35 mouse cellular contexts compared by ENCODE assay signal in the genomic region with DNA sequence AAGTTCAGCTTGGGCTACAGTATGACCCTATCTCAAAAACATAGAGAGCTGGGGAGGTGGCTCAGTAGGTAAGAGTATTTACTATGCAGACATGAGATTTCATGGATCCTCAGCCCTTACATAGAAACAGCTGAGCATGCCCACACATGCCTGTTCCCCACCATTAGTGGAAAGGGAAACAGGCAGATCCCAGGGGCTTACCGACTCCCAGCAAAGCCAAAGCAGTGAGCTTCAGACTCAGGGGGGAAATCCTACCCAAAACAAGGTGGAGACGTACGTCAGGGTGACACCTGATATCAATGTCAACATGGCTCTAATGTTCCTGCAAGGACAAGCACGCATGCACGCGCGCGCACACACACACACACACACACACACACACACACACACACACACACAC. TPM values are rescaled to one million over a fixed set of nuclear protein-coding genes. Genes with fewer than 3 reads are reported as not detected.
"Had no signal": no experiment of that assay in that cellular context is flagged by ENCODE, and none has a peak within 500 bp of the region (broad histone marks: within the 10 kb centered on the region; RNA-seq: fewer than 3 reads in every experiment).

No protein-coding gene starts in this region.

- ATAC-seq: hindbrain, embryonic 16.5 days; hindbrain, postnatal 0 days; inflammation-experienced regulatory T-cells, adult 6 months; intestine, embryonic 15.5 days; intestine, embryonic 16.5 days; intestine, postnatal 0 days had no signal

- DNase-seq: heart, postnatal 10 days; heart, postnatal 14 days; heart, postnatal 36 days; heart, postnatal 4 days; kidney, adult 11 months; kidney, adult 18-20 months; kidney, adult 2 months; kidney, adult 8-10 months; kidney, adult 9 months; kidney, postnatal 10 days; kidney, postnatal 14 days; kidney, postnatal 36 days; kidney, postnatal 4 days; layer of hippocampus, adult 9-11 months; layer of hippocampus, postnatal 36 days had no signal

- H3K27me3 ChIP-seq: hindbrain, embryonic 12.5 days; hindbrain, embryonic 13.5 days; hindbrain, embryonic 15.5 days; intestine, embryonic 15.5 days; kidney, embryonic 15.5 days had no signal

- H3K9me3 ChIP-seq: heart, embryonic 12.5 days; heart, embryonic 13.5 days; heart, embryonic 15.5 days; hindbrain, embryonic 10.5 days; hindbrain, embryonic 12.5 days; hindbrain, embryonic 13.5 days; hindbrain, embryonic 15.5 days; intestine, embryonic 15.5 days; kidney, embryonic 15.5 days had no signal

- H3K4me2 ChIP-seq: heart, embryonic 12.5 days; heart, embryonic 13.5 days; heart, embryonic 15.5 days; hindbrain, embryonic 12.5 days; hindbrain, embryonic 13.5 days; hindbrain, embryonic 14.5 days; hindbrain, embryonic 15.5 days; intestine, embryonic 15.5 days; kidney, embryonic 15.5 days had no signal

- H3K27ac ChIP-seq: heart, embryonic 13.5 days; heart, embryonic 15.5 days; hindbrain, embryonic 10.5 days; hindbrain, embryonic 12.5 days; hindbrain, embryonic 13.5 days; hindbrain, embryonic 14.5 days; hindbrain, embryonic 15.5 days; hindbrain, postnatal 0 days; intestine, embryonic 15.5 days; kidney, embryonic 15.5 days; kidney, postnatal 0 days; layer of hippocampus, adult 2 months; left cerebral cortex, adult 2 months had no signal

- H3K36me3 ChIP-seq: heart, embryonic 12.5 days; heart, embryonic 13.5 days; heart, embryonic 15.5 days; hindbrain, embryonic 10.5 days; hindbrain, embryonic 12.5 days; hindbrain, embryonic 13.5 days; hindbrain, embryonic 15.5 days; intestine, embryonic 15.5 days; kidney, embryonic 15.5 days had no signal

- H3K4me1 ChIP-seq: heart, embryonic 12.5 days; heart, embryonic 13.5 days; heart, embryonic 15.5 days; hindbrain, embryonic 10.5 days; hindbrain, embryonic 12.5 days; hindbrain, embryonic 15.5 days; intestine, embryonic 15.5 days; kidney, embryonic 15.5 days had no signal

- H3K9ac ChIP-seq: heart, embryonic 12.5 days; heart, embryonic 13.5 days; heart, embryonic 15.5 days; hindbrain, embryonic 12.5 days; hindbrain, embryonic 13.5 days; hindbrain, embryonic 14.5 days; hindbrain, embryonic 15.5 days; intestine, embryonic 15.5 days; kidney, embryonic 15.5 days had no signal

- H3K4me3 ChIP-seq: heart, embryonic 12.5 days; heart, embryonic 13.5 days; heart, embryonic 15.5 days; hindbrain, embryonic 10.5 days; hindbrain, embryonic 12.5 days; hindbrain, embryonic 13.5 days; hindbrain, embryonic 15.5 days; intestine, embryonic 15.5 days; kidney, embryonic 15.5 days; layer of hippocampus, adult 2 months; left cerebral cortex, adult 2 months had no signal

RNA-seq across cellular contexts. Expression of a gene that starts 21.7 kb away (rescaled TPM):
- total RNA-seq: heart, postnatal 25 days; heart, postnatal 36 days; hematopoietic stem cell, adult 5-6 weeks had no signal
